Mouse (Mus musculus) midbrain, embryonic 15.5 days (tissue): ENCODE measurements around the gene Cfap73. TPM values are rescaled to one million over a fixed set of nuclear protein-coding genes. Genes with fewer than 3 reads are reported as not detected.

Experiments
- ATAC-seq: fragments of 200-750 bp; cut with Nextera tagmentation; replicated peaks from 2 replicates; pipeline ENCODE4 v1.8.0; 2017; ENCODE audit warnings: moderate TSS enrichment
- H3K27ac ChIP-seq: fragments of 300-500 bp; sonication (generic); 2 replicates; pipeline ENCODE4 v1.5.1; 2015; ENCODE audit warnings: mild to moderate bottlenecking, inconsistent platforms
- H3K27me3 ChIP-seq: fragments of 300-500 bp; sonication (generic); replicated peaks from 2 replicates; pipeline ENCODE4 v1.6.1; 2015; ENCODE audit warnings: inconsistent platforms
- H3K36me3 ChIP-seq: fragments of 300-500 bp; sonication (generic); replicated peaks from 2 replicates; pipeline ENCODE4 v1.6.1; 2015; ENCODE audit warnings: inconsistent platforms
- H3K4me1 ChIP-seq: fragments of 300-500 bp; sonication (generic); 2 replicates; pipeline ENCODE4 v1.6.1; 2015; ENCODE audit warnings: inconsistent platforms
- H3K4me2 ChIP-seq: fragments of 300-500 bp; sonication (generic); 2 replicates; pipeline ENCODE4 v1.6.1; 2015; ENCODE audit warnings: inconsistent platforms, mild to moderate bottlenecking, moderate library complexity
- H3K4me3 ChIP-seq: fragments of 300-500 bp; sonication (generic); 2 replicates; pipeline ENCODE4 v1.5.1; 2015; ENCODE audit warnings: mild to moderate bottlenecking, inconsistent platforms
- H3K9ac ChIP-seq: fragments of 300-500 bp; sonication (generic); 2 replicates; pipeline ENCODE4 v1.6.1; 2015; ENCODE audit warnings: mild to moderate bottlenecking, inconsistent platforms
- H3K9me3 ChIP-seq: fragments of 300-500 bp; sonication (generic); 2 replicates; pipeline ENCODE4 v1.6.1; 2016; ENCODE audit warnings: inconsistent platforms
- WGBS: fragments of 180-500 bp; shearing (Covaris S2); methylation state at CpG from one replicate; pipeline ENCODE4 v1.1.7; 2015; ENCODE audit warnings: mixed read lengths; 5-methylcytosine and 5-hydroxymethylcytosine counted together
- polyA plus RNA-seq: library from polyadenylated mRNA; unstranded; fragments of >200 nt; fragmentation: Nextera tagmentation; extraction: Ambion mirVana; gene quantifications from 2 replicates; pipeline ENCODE4 v1.2.1, GENCODE M21; 2015

Gene Cfap73
- 0.44 and 0.70 TPM in 2 replicates for polyA plus RNA-seq

DNA sequence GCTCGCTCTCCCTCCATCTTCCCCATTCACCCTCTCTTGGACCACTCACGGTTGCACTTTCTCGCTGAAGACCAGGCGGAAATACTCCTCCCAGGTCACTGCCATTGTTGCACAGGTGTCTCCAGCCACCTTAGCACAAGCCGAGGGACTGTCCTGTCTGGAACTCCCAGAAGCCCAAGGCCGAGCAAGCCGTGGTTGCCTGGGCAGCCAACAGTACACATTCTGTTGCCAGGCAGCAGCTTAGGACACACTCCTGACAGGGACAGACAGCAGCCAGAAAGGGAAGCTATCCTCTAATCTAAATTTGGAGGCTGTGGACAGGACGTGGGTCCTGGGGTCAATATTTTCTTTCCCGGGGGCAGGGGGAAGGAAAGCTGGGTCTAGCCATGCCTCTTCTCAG, at the start of gene Cfap73:
TSS of gene Cfap73 (minus strand) at position 105 of the 400 bp plus-strand sequence.
- Histone ChIP-seq H3K36me3 (no peaks in the 10 kb centered on the region), H3K27me3 (peaks cover 8% of the 10 kb centered on the region), H3K4me1 (peaks cover 5% of the 10 kb centered on the region), H3K4me2 (no peak within 1 kb of the TSS), H3K9me3 (no peaks in the 10 kb centered on the region), H3K4me3 (no peak within 1 kb of the TSS), H3K27ac (no peak within 1 kb of the TSS), H3K9ac (no peak within 1 kb of the TSS)
- ATAC-seq = no peak
- WGBS = 58% methylated on average over 9 of the region's 9 CpGs

DNA sequence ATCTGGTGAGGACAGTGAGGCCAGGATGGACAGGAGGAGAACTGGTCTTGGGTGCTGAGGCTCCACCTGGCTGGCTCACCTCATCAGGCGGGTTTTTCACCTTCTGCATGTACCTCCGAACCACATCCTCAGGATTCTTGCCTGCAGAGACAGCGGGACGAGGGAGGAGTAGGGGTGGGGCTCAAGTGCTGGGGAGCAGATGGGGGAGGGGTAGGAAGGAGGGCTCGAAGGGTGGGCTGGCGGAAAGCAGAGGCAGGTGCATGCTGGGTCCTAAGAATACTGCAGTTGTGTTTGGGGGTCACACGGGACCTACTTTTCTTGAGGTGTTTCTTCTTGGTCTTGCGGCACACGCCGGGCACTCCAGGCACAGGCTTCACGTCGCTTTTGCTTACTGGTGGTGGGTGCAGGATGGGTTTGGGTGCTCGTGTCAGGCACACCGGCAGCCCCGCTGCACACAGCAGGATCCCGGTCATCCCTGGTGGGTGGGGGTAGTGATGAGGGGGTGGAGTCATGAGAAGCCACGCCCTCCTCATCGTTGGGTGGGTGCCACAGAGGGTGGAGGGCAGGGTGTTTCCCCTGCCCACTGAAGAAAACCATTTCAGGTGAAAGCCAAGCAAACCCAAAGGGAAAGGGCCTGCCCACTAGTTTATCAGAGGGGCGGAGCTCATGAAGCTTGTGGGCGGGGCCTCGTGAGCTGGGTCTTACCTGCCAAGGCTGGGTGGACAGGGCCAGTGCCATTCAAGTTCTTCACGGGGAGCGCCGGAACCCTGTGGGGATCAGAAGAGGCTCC, 49.1 kb upstream of the Cfap73 start:
- Histone ChIP-seq H3K27ac (no peak overlapping the region), H3K27me3 (0 out of 2 replicates have a peak, but pooled peaks cover 9% of the 10 kb centered on the region), H3K9me3 (no peaks in the 10 kb centered on the region), H3K4me1 (peaks cover 17% of the 10 kb centered on the region), H3K4me3 (no peak overlapping the region), H3K4me2 (no peak overlapping the region), H3K9ac (no peak overlapping the region), H3K36me3 (no peaks in the 10 kb centered on the region; the same call in 1 of the 2 replicates)
- ATAC-seq = no peak
- 12% methylated on average over 24 of the region's 24 CpGs for WGBS

DNA sequence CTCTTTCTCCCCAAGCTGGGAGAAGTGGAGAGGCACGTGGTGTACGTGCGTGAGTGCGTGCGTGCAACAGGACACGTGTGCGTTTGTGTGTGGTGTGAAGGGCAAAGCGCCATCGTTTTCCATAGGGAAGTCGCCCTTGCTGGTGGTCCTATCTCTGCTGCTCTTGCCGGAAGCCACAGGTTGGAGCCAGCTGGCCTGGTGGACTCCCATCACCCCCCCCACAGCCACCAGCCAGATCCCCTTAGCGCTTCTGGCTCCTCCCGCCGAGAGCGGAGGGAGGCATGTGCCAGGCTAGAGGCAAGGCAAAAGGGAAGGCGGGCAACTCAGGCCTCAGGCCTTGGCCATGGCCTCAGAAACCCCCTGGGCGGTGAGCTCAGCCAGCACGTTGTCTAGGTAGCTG, 46.9 kb upstream of the Cfap73 start:
- ATAC-seq = no peak
- H3K9me3 ChIP-seq = no peaks in the 10 kb centered on the region
- WGBS = 90% methylated on average over 18 of the region's 18 CpGs
- no peak overlapping the region for H3K9ac ChIP-seq
- H3K36me3 ChIP-seq = no peaks in the 10 kb centered on the region; the same call in 1 of the 2 replicates
- peaks cover 17% of the 10 kb centered on the region for H3K4me1 ChIP-seq
- H3K27ac ChIP-seq = peak overlapping the region; percentile 21; the same call in 1 of the 2 replicates
- no peak overlapping the region for H3K4me3 ChIP-seq
- H3K4me2 ChIP-seq = no peak overlapping the region
- 0 out of 2 replicates have a peak, but pooled peaks cover 9% of the 10 kb centered on the region for H3K27me3 ChIP-seq

DNA sequence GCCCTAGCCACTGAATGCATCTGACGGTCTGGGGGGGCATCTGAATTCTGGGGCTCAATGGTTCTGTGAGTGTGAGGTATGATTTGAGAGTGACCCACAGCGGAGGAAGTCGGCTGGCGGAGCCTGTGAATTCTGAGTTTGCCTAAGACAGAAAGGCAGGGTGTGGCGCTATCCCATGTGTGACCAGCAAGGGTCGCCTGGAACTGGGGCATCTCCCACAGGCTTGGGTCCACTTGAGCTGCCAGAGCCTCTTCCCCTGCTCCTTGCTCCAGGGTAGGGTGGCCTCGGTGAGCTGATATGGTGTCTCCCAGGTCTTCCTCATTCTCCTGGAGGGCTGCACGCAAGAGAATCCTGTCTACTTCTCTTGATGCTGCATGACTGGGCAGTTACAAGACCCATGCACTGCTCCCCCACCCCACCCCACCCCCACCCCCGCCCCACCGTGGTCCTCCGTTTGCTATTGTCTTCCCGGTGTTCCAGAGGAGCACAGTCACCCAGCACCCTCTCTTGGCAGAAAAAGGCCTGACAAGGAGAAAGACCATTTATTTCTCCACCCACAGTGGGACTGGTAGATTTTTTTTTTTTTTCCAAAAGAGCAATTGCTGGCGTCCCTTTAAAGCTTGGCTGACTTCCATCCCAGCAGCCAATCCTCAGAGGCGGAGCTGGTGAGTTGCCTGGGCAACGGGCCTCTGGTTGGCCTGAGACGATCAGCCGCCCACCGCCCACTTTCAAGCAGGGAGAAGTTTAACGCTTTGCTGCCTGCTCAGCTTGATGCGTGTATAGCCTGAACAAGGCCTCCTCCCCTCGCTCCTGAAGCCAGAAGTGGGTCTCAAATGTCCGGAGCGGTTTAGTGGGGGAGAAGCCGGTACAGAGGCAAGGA, 45.9 kb upstream of the Cfap73 start:
- peak overlapping the region; percentile 22 for H3K4me3 ChIP-seq
- WGBS = under 1% methylated on average over 24 of the region's 24 CpGs
- H3K36me3 ChIP-seq = no peaks in the 10 kb centered on the region; the same call in 1 of the 2 replicates
- no peaks in the 10 kb centered on the region for H3K9me3 ChIP-seq
- peaks cover 17% of the 10 kb centered on the region for H3K4me1 ChIP-seq
- H3K27ac ChIP-seq = peak overlapping the region; percentile 90
- peak overlapping the region; percentile 24 for H3K9ac ChIP-seq
- H3K4me2 ChIP-seq = peak overlapping the region; percentile 49
- peak; percentile 90 for ATAC-seq
- H3K27me3 ChIP-seq = 0 out of 2 replicates have a peak, but pooled peaks cover 9% of the 10 kb centered on the region

DNA sequence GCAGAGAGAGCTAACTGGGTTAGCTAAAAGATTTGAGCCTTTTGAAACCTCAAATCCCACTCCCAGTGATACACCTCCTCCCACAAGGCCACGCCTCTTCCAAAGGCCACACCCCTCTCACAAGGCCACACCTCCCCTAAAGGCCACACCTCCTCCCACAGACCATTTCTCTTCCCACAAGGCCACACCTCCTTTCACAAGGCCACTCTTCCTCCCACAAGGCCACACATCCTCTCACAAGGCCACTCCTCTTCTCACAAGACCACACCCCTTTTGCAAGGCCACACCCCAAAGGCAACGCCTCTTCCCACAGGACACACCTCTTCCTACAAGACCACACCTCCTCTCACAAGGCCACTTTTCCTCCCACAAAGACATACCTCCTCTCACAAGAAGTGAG, 43.5 kb upstream of the Cfap73 start:
- no peak for ATAC-seq
- H3K27me3 ChIP-seq = no peaks in the 10 kb centered on the region
- H3K4me3 ChIP-seq = no peak overlapping the region
- H3K9me3 ChIP-seq = no peaks in the 10 kb centered on the region
- no peak overlapping the region for H3K4me2 ChIP-seq
- no peak overlapping the region for H3K27ac ChIP-seq
- peaks cover 21% of the 10 kb centered on the region for H3K4me1 ChIP-seq
- H3K9ac ChIP-seq = no peak overlapping the region
- WGBS = 26% methylated on average over 2 of the region's 2 CpGs
- no peaks in the 10 kb centered on the region; the same call in 1 of the 2 replicates for H3K36me3 ChIP-seq

DNA sequence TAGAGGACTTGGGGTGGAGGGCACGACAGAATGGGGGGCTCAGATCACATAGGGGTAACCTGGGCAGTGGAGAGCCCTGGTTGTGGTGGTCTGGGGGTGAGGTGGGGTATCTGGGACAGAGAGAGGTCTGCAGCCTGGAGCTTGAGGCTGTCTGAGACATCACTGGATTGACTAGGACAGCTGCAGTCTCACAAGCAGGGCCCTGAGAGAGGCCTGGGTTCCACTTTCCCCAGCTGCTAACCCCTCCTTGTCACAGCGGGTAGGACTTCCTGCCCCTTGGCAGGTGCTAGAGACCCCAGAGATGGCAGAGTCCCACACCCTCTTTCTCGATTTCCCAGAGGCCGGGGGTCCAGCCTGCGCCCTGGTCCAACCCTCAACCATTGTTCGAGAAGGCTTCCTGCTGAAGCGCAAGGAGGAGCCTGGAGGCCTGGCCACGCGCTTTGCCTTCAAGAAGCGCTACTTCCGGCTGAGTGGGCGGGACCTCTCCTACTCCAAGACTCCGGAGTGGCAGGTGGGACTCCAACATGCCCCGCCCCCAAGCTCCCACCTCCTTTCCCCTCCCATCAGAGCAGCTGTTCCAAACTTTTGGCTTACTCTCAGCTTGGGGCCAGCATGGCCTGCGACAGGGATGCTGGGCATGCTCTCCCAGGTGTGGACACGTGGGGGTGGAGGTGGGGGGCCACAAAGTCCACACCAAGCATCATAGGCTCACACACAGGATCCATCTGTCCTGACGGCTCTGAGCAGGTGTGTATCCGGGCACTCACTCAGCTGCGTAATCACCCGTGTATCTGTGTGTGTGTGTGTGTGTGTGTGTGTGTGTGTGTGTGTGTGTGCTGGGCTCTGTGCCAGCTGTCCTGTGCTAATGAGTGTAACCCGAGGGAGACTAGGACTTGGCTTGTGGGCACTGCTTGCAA, 40.5 kb upstream of the Cfap73 start:
- 25% methylated on average over 21 of the region's 21 CpGs for WGBS
- H3K27me3 ChIP-seq = no peaks in the 10 kb centered on the region
- no peaks in the 10 kb centered on the region for H3K9me3 ChIP-seq
- H3K4me3 ChIP-seq = no peak overlapping the region
- no peak overlapping the region for H3K4me2 ChIP-seq
- peaks cover 6% of the 10 kb centered on the region for H3K4me1 ChIP-seq
- no peak overlapping the region for H3K27ac ChIP-seq
- H3K36me3 ChIP-seq = no peaks in the 10 kb centered on the region
- no peak; the same call in 1 of the 2 replicates for ATAC-seq
- H3K9ac ChIP-seq = no peak overlapping the region

DNA sequence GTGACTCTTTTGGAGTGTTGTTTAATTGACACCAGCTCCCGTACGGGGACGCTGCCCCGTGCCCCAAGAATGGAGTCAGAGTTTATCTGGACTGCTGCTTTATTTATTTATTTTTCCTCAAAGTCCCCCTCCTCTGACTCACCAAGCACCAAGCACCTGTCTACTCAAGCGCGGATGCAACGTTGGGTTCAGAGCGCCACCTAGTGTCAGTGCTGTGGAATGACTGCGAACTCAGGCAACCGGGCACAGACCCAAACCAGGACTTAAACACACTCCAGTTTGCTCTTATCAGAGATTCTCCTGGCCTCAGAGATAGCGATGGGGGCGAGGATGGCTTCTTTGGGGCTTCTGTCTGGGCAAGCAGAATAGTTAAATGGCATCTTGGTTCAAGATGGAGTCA, 39.6 kb upstream of the Cfap73 start:
- Histone ChIP-seq H3K27me3 (no peaks in the 10 kb centered on the region), H3K4me1 (peaks cover 4% of the 10 kb centered on the region), H3K27ac (no peak overlapping the region), H3K9me3 (no peaks in the 10 kb centered on the region), H3K36me3 (no peaks in the 10 kb centered on the region), H3K9ac (no peak overlapping the region), H3K4me3 (no peak overlapping the region), H3K4me2 (no peak overlapping the region)
- 15% methylated on average over 12 of the region's 12 CpGs for WGBS
- no peak for ATAC-seq

DNA sequence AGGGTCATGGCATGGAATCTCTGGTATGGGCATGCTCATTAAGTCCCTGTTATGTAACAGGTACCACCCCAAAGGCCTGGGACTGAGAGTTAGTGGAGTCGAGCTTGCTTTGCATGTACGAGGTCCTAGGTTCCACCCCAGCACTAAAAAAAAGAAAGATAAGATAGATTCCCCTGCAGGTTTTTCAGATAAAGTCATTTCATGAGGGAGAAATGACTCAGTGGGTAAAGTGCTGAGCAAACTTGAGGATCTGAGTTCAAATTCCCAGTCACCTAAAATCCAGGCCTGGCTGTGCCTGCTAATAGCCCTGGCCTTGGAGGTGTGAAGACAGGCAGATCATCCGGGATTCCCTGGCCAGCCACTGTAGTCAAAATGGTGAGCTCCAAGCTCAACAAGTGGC, 37.8 kb upstream of the Cfap73 start:
- H3K4me3 ChIP-seq = no peak overlapping the region
- peaks cover 4% of the 10 kb centered on the region for H3K4me1 ChIP-seq
- WGBS = 87% methylated on average over 3 of the region's 3 CpGs
- H3K9me3 ChIP-seq = no peaks in the 10 kb centered on the region
- no peaks in the 10 kb centered on the region for H3K36me3 ChIP-seq
- no peak for ATAC-seq
- no peak overlapping the region for H3K27ac ChIP-seq
- no peak overlapping the region for H3K9ac ChIP-seq
- H3K27me3 ChIP-seq = no peaks in the 10 kb centered on the region
- no peak overlapping the region for H3K4me2 ChIP-seq

DNA sequence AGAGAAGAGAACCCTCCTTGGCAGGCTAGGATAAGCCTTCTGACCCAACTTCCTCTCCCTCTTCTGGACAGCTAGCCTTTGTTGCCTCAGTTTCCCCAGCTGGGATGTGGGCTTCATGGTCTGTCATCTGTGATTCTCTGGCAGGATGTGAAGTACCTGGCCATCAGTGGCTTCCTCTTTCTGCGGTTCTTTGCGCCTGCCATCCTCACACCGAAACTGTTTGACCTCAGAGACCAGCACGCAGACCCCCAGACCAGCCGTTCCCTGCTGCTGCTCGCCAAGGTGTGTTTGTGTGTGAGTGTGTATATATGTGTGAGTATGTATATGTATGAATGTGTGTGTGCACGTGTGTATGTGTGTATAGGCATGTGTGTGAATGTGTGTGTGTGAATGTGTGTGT, 36.1 kb upstream of the Cfap73 start:
- H3K9me3 ChIP-seq = no peaks in the 10 kb centered on the region
- 0 out of 2 replicates have a peak, but pooled peaks cover 3% of the 10 kb centered on the region for H3K27me3 ChIP-seq
- H3K4me2 ChIP-seq = no peak overlapping the region
- 91% methylated on average over 7 of the region's 7 CpGs for WGBS
- H3K27ac ChIP-seq = no peak overlapping the region
- ATAC-seq = no peak
- peaks cover 4% of the 10 kb centered on the region for H3K4me1 ChIP-seq
- no peaks in the 10 kb centered on the region for H3K36me3 ChIP-seq
- no peak overlapping the region for H3K4me3 ChIP-seq
- H3K9ac ChIP-seq = no peak overlapping the region

DNA sequence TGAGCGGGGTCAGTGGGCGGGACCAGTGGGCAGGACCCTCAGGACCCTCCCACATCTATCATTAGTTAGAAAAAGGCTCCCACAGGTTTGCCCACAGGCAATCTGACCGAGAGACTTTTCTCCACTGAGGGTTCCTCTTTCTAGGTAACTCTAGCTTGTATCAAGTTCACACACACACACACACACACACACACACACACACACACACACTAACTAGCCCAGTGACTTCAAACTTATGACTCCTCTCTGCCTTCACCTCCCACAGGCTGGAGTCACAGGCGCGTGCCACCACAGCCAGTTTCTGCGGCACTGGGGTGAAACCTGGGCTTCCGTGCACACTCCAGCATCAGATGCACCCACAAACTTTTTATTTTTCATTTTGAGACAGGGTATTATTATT, 34.7 kb upstream of the Cfap73 start:
- Histone ChIP-seq H3K9me3 (no peaks in the 10 kb centered on the region), H3K27me3 (0 out of 2 replicates have a peak, but pooled peaks cover 3% of the 10 kb centered on the region), H3K4me1 (no peaks in the 10 kb centered on the region), H3K27ac (no peak overlapping the region), H3K9ac (no peak overlapping the region), H3K4me2 (no peak overlapping the region), H3K4me3 (no peak overlapping the region), H3K36me3 (no peaks in the 10 kb centered on the region)
- ATAC-seq = no peak
- 76% methylated on average over 7 of the region's 7 CpGs for WGBS

DNA sequence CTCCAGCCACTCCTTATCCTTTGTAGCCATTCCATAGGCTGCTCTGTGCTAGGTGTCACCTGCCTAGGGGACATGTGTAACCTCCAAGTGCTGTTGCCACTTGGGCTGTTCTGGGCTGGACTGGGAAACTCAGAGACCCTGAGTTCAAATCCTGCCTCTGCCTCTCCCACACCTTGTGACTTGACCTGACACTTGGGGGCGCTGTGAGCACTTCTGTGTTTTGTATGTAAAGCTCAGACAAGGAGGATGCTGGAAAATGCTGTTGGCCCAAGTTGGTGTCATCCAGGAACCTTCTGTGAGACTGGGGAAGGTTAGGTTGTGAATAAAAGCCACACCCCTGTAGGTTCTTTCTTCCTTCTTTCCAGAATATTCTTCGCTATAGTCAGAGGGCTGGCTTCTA, 30.9 kb upstream of the Cfap73 start:
- no peak overlapping the region for H3K4me2 ChIP-seq
- no peaks in the 10 kb centered on the region for H3K36me3 ChIP-seq
- H3K27ac ChIP-seq = no peak overlapping the region
- H3K9me3 ChIP-seq = no peaks in the 10 kb centered on the region
- H3K27me3 ChIP-seq = 0 out of 2 replicates have a peak, but pooled peaks cover 3% of the 10 kb centered on the region
- no peak overlapping the region for H3K9ac ChIP-seq
- H3K4me1 ChIP-seq = peaks cover 9% of the 10 kb centered on the region
- no peak for ATAC-seq
- WGBS = 50% methylated on average over 2 of the region's 2 CpGs
- H3K4me3 ChIP-seq = no peak overlapping the region
